Mouse (Mus musculus) CD8-positive naive resting alpha-beta T cell, adult 57 days (primary cell): ENCODE results near the gene Prdm16. TPM values are rescaled to one million over a fixed set of nuclear protein-coding genes. Genes with fewer than 3 reads are reported as not detected.

Source experiments
- total RNA-seq: library from RNA; stranded (reverse); gene quantifications from one replicate; pipeline ENCODE4 v1.2.4, GENCODE M21; 2023

The Prdm16 gene
- 1.7 TPM for total RNA-seq

GRCm38 (mm10) chr4:154636721-154637311, at the start of gene Prdm16:
TSS of gene Prdm16 (minus strand) at chr4:154636873.

GRCm38 (mm10) chr4:154667767-154668166, 31.1 kb upstream of the Prdm16 start, which contains the start of gene Actrt2:
TSS of gene Actrt2 (minus strand) at chr4:154667867.

GRCm38 (mm10) chr4:154335761-154336160, 300.9 kb downstream of the Prdm16 start, which contains the start of gene B230104I21Rik:
TSS of gene B230104I21Rik (plus strand) at chr4:154336127.

GRCm38 (mm10) chr4:154301466-154301881, 335.2 kb downstream of the Prdm16 start, which contains the start of gene Arhgef16:
TSS of gene Arhgef16 (minus strand) at chr4:154301676.

Other genes starting within 250 kb of the Prdm16 start
- gene Actrt2, start 31.0 kb upstream of the Prdm16 start, total RNA-seq = not detected
- gene Ttc34, start 200.6 kb upstream of the Prdm16 start, total RNA-seq = not detected
- gene Mmel1, start 232.7 kb upstream of the Prdm16 start, total RNA-seq = not detected